Mouse (Mus musculus) neural tube, embryonic 11.5 days (tissue): ENCODE results near the gene Spag5. TPM values are rescaled to one million over a fixed set of nuclear protein-coding genes. Genes with fewer than 3 reads are reported as not detected.

Source experiments
- ATAC-seq: fragments of 200-750 bp; cut with Nextera tagmentation; 2 replicates; pipeline ENCODE4 v1.8.0; 2017; ENCODE audit warnings: moderate number of reproducible peaks, mild to moderate bottlenecking, moderate TSS enrichment, moderate library complexity; ENCODE audit not compliant: insufficient read depth, low FRiP score, low TSS enrichment
- DNase-seq: peaks from one replicate; pipeline ENCODE4 v3.0.0-alpha.2; 2015; ENCODE audit warnings: low spot score
- H3K27ac ChIP-seq: fragments of 300-500 bp; sonication (generic); 2 replicates; pipeline ENCODE4 v1.5.1; 2014; ENCODE audit warnings: low read depth, mild to moderate bottlenecking, low read length
- H3K27me3 ChIP-seq: fragments of 300-500 bp; sonication (generic); 2 replicates; pipeline ENCODE4 v1.6.1; 2014; ENCODE audit warnings: mild to moderate bottlenecking, low read length, mixed read lengths; ENCODE audit not compliant: control insufficient read depth, insufficient read depth
- H3K36me3 ChIP-seq: fragments of 300-500 bp; sonication (generic); 2 replicates; pipeline ENCODE4 v1.6.1; 2014; ENCODE audit warnings: mild to moderate bottlenecking, low read length, moderate library complexity, mixed read lengths; ENCODE audit not compliant: control insufficient read depth, insufficient read depth
- H3K4me1 ChIP-seq: fragments of 300-500 bp; sonication (generic); 2 replicates; pipeline ENCODE4 v1.6.1; 2014; ENCODE audit warnings: low read length, mixed read lengths; ENCODE audit not compliant: control insufficient read depth, insufficient read depth
- H3K4me2 ChIP-seq: fragments of 300-500 bp; sonication (generic); 2 replicates; pipeline ENCODE4 v1.6.1; 2014; ENCODE audit warnings: low read depth, mild to moderate bottlenecking, moderate library complexity
- H3K4me3 ChIP-seq: fragments of 300-500 bp; sonication (generic); 2 replicates; pipeline ENCODE4 v1.5.1; 2014; ENCODE audit warnings: low read depth, low read length
- H3K9ac ChIP-seq: fragments of 300-500 bp; sonication (generic); 2 replicates; pipeline ENCODE4 v1.6.1; 2014; ENCODE audit warnings: mild to moderate bottlenecking, low read length
- H3K9me3 ChIP-seq: fragments of 300-500 bp; sonication (generic); 2 replicates; pipeline ENCODE4 v1.6.1; 2016; ENCODE audit warnings: low read length; ENCODE audit not compliant: control insufficient read depth
- WGBS: fragments of 180-500 bp; shearing (Covaris S2); extraction: QIAGEN DNeasy Blood & Tissue Kit; methylation state at CpG from one replicate; pipeline ENCODE4 v1.1.7; 2014; 5-methylcytosine and 5-hydroxymethylcytosine counted together
- polyA plus RNA-seq: library from polyadenylated mRNA; unstranded; fragments of >200 nt; fragmentation: Nextera tagmentation; extraction: Ambion mirVana; gene quantifications from 2 replicates; pipeline ENCODE4 v1.2.1, GENCODE M21; 2014

Gene Spag5
- polyA plus RNA-seq, 1 experiment from 2014 or later, result 52.7 TPM

GRCm38 (mm10) chr11:78313662-78314061, 12.3 kb downstream of the Spag5 start:
- no peaks in the 10 kb centered on the region for H3K4me1 ChIP-seq
- H3K27me3 ChIP-seq, result no peaks in the 10 kb centered on the region
- DNase-seq (no peak), ATAC-seq (no peak)
- H3K4me2 ChIP-seq, result no peak overlapping the region
- H3K9ac ChIP-seq, result no peak overlapping the region
- H3K36me3 ChIP-seq, result peaks cover 37% of the 10 kb centered on the region
- H3K4me3 ChIP-seq, result no peak overlapping the region
- H3K27ac ChIP-seq, result no peak overlapping the region
- H3K9me3 ChIP-seq, result no peaks in the 10 kb centered on the region
- WGBS, result 100% methylated on average over 2 of the region's 2 CpGs

- DNase-seq (no peak), ATAC-seq (no peak)
- Histone ChIP-seq H3K36me3 (peaks cover 39% of the 10 kb centered on the region), H3K27me3 (no peaks in the 10 kb centered on the region), H3K4me3 (no peak overlapping the region), H3K9ac (no peak overlapping the region), H3K9me3 (no peaks in the 10 kb centered on the region), H3K4me1 (peaks cover 5% of the 10 kb centered on the region; the same call in 1 of the 2 replicates), H3K4me2 (no peak overlapping the region), H3K27ac (no peak overlapping the region)
- WGBS, result 89% methylated on average over 2 of the region's 2 CpGs
Observed at GRCm38 (mm10) chr11:78318411-78318810, 17.1 kb downstream of the Spag5 start.

GRCm38 (mm10) chr11:78322076-78322831, 20.9 kb downstream of the Spag5 start:
- WGBS, result 79% methylated on average over 2 of the region's 2 CpGs
- ATAC-seq, result no peak

GRCm38 (mm10) chr11:78322860-78323259, 21.5 kb downstream of the Spag5 start, which contains the start of gene Aldoc:
TSS of gene Aldoc (plus strand) at chr11:78322968.
- 0 out of 2 replicates have a peak within 1 kb of the TSS, but pooled peaks have one; percentile 9 for H3K4me2 ChIP-seq
- H3K9me3 ChIP-seq, result no peaks in the 10 kb centered on the region
- no peaks in the 10 kb centered on the region for H3K27me3 ChIP-seq
- peak within 1 kb of the TSS; percentile 4; the same call in 1 of the 2 replicates for H3K27ac ChIP-seq
- 4% methylated on average over 15 of the region's 15 CpGs for WGBS
- no peak within 1 kb of the TSS for H3K9ac ChIP-seq
- H3K36me3 ChIP-seq, result peaks cover 14% of the 10 kb centered on the region
- ATAC-seq, result no peak
- peaks cover 5% of the 10 kb centered on the region; the same call in 1 of the 2 replicates for H3K4me1 ChIP-seq
- DNase-seq, result peak; percentile 43
- H3K4me3 ChIP-seq, result no peak within 1 kb of the TSS

More at GRCm38 (mm10) chr11:78322076-78322831, 20.9 kb downstream of the Spag5 start:
- Histone ChIP-seq H3K27me3 (no peaks in the 10 kb centered on the region), H3K27ac (peak overlapping the region; percentile 4; the same call in 1 of the 2 replicates), H3K9ac (no peak overlapping the region), H3K4me1 (peaks cover 5% of the 10 kb centered on the region; the same call in 1 of the 2 replicates), H3K4me2 (0 out of 2 replicates have a peak overlapping the region, but pooled peaks have one; percentile 9), H3K9me3 (no peaks in the 10 kb centered on the region), H3K36me3 (peaks cover 19% of the 10 kb centered on the region), H3K4me3 (no peak overlapping the region)
- no peak for DNase-seq

GRCm38 (mm10) chr11:78324000-78324785, 22.9 kb downstream of the Spag5 start:
- Histone ChIP-seq H3K36me3 (peaks cover 11% of the 10 kb centered on the region), H3K9me3 (no peaks in the 10 kb centered on the region), H3K27me3 (no peaks in the 10 kb centered on the region), H3K9ac (no peak overlapping the region), H3K4me1 (peaks cover 10% of the 10 kb centered on the region; the same call in 1 of the 2 replicates), H3K4me2 (no peak overlapping the region), H3K27ac (no peak overlapping the region), H3K4me3 (no peak overlapping the region)
- DNase-seq (no peak), ATAC-seq (no peak)
- 81% methylated on average over 15 of the region's 15 CpGs for WGBS

- no peak overlapping the region for H3K9ac ChIP-seq
- peaks cover 11% of the 10 kb centered on the region; the same call in 1 of the 2 replicates for H3K4me1 ChIP-seq
- WGBS, result 91% methylated on average over 12 of the region's 12 CpGs
- H3K4me2 ChIP-seq, result no peak overlapping the region
- no peak overlapping the region for H3K27ac ChIP-seq
- no peaks in the 10 kb centered on the region for H3K9me3 ChIP-seq
- no peak for ATAC-seq
- H3K4me3 ChIP-seq, result no peak overlapping the region
- H3K27me3 ChIP-seq, result no peaks in the 10 kb centered on the region
- H3K36me3 ChIP-seq, result peaks cover 7% of the 10 kb centered on the region
- no peak for DNase-seq
Observed at GRCm38 (mm10) chr11:78324965-78325364, 23.6 kb downstream of the Spag5 start.

GRCm38 (mm10) chr11:78327215-78327614, 25.9 kb downstream of the Spag5 start:
- no peak for ATAC-seq
- Histone ChIP-seq H3K9ac (no peak overlapping the region), H3K4me2 (no peak overlapping the region), H3K4me1 (peaks cover 11% of the 10 kb centered on the region; the same call in 1 of the 2 replicates), H3K9me3 (no peaks in the 10 kb centered on the region), H3K27ac (no peak overlapping the region), H3K36me3 (no peaks in the 10 kb centered on the region; the same call in 1 of the 2 replicates), H3K27me3 (no peaks in the 10 kb centered on the region), H3K4me3 (no peak overlapping the region)
- no peak for DNase-seq
- WGBS, result 93% methylated on average over 4 of the region's 4 CpGs

- Histone ChIP-seq H3K9ac (peak within 1 kb of the TSS; percentile 81), H3K4me3 (peak within 1 kb of the TSS; percentile 89), H3K27ac (no peak within 1 kb of the TSS), H3K4me1 (peaks cover 8% of the 10 kb centered on the region; the same call in 1 of the 2 replicates), H3K36me3 (no peaks in the 10 kb centered on the region), H3K4me2 (peak within 1 kb of the TSS; percentile 81), H3K9me3 (no peaks in the 10 kb centered on the region), H3K27me3 (no peaks in the 10 kb centered on the region)
- DNase-seq (peak; percentile 95), ATAC-seq (peak; percentile 95)
- 12% methylated on average over 37 of the region's 37 CpGs for WGBS
Observed at GRCm38 (mm10) chr11:78327634-78328511, 26.5 kb downstream of the Spag5 start, which contains the start of gene Pigs. TSS of gene Pigs (plus strand) at chr11:78328415.
